Mouse (Mus musculus): ENCODE measurements around the gene Serbp1.
"Not testable (repeated sequence)": the region's sequence is repeated elsewhere in the genome, so short reads cannot be mapped to it uniquely, and the experiment has no call there.

Serbp1 gene

DNA sequence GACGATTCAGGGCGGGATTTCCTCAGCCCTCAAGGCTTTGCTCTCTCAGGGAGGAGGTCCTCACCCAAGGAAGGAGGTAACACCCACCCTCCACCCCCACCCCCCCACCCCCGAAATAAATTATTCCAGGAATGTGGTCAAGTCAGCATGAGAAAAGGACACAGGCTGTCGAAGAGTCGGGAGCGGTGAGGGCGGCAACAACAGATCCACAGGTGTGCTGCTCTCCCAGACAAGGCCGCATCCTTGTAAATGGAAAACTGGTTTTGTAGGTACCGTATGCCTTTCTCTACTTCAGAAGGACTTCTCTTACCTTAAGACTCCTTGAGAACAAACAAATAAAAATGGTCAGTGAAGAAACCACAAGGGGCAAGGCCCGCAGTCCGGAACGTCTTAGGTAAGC is at the start of gene Serbp1:
Serbp1 (plus strand) TSS at position 200 of the 400 bp plus-strand sequence.
- DNase-seq (ENCODE audit: low read depth, low spot score), result no peak

DNA sequence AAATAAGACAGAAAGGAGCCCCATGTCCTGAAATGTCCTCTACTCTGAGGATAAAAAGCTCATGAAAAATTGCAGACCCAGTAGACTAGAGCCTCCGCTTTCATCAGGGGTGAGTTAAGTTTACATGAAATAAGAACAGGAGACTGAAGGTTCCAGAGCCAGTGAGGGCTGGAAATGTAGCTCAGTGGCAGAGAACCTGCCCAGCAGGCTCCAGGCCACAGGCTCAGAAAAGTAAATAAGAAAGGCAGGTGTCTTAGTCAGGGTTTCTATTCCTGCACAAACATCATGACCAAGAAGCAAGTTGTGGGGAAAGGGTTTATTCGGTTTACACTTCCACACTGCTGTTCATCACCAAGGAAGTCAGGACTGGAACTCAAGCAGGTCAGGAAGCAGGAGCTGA is 44.4 kb upstream of the Serbp1 start:
- DNase-seq (ENCODE audit: low read depth, low spot score), result no peak

DNA sequence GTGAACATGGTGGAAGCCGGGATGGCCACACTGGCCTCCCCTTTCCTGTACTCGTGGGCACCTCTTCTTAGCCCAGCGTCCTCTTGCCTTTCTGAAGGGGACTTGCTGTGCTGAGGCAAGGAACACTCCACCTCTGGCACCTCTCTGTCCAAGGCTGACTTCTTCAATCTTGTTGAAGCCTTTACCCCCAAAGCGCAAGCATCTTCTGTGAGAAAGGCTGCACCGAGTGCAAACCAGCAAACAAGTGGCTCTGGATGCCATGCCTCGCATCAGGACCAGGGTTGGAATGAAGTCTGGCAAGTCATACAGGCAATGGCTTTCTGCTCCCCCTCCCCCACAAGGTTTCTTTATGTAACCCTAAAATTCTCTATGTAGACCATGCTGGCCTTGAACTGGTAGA is 43.4 kb upstream of the Serbp1 start:
- DNase-seq (ENCODE audit: low read depth, low spot score), result no peak

DNA sequence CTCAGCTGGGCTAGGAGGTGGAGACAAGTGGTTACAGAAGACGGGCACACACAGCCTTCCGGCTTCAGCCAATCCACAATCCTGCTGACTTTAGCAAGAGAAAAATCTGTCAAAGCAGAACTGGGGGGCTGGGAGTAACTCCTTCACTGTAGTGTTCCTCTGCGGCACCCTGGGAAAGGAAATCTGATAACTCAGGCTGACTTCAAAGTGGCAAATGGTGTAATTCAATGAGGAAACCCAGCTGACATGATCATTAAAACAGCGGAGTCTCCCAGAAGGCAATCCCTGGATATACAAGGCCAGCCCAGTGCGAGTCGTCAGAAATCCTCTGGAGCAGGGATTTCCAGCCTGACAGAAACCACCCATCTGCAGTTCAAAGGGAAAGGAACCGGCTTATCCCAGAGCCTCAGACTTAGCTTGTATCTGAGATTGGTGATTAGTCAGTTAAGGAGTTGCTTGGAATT is 42.8 kb upstream of the Serbp1 start:
- DNase-seq (ENCODE audit: low read depth, low spot score), result no peak

DNA sequence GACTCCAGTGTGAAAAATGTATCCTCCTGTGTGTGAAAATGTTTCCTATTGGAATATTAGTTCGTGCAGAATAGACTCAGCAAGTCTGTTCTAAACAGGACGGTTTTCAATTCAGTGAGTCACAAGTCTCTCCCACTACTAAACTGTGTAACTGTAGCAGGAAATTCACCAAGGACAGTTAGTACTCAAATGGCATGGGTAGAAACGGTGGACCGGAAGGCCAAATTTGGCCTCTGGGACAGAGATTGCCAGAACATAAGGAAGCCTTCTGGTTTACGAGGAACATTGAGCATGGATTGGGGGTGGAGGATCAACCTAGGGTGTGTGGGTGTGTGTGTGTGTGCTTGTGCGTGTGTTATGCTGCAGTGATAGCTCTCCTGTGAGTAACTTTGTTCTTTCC is 41.2 kb upstream of the Serbp1 start:
- DNase-seq (ENCODE audit: low read depth, low spot score), result no peak

DNA sequence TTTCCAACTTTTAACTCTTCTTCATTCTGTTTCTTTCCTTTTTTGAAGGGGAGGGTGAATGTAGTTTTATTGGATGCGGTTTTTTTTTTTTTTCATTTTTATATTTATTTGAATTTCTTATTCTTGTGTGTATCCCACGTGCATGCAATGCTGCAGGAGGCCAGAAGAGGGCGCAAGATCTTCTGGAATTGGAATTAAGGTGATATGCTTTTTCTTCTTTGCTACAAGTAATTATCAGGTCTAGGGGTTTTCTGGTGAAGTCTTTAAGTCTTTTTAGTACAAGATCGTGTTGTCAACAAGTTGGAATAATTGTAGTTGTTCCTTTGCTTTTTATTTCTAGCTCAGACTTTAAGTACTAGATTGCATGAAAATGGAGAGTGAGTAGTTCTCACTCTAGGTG is 39.9 kb upstream of the Serbp1 start:
- no peak for DNase-seq (ENCODE audit: low read depth, low spot score)

DNA sequence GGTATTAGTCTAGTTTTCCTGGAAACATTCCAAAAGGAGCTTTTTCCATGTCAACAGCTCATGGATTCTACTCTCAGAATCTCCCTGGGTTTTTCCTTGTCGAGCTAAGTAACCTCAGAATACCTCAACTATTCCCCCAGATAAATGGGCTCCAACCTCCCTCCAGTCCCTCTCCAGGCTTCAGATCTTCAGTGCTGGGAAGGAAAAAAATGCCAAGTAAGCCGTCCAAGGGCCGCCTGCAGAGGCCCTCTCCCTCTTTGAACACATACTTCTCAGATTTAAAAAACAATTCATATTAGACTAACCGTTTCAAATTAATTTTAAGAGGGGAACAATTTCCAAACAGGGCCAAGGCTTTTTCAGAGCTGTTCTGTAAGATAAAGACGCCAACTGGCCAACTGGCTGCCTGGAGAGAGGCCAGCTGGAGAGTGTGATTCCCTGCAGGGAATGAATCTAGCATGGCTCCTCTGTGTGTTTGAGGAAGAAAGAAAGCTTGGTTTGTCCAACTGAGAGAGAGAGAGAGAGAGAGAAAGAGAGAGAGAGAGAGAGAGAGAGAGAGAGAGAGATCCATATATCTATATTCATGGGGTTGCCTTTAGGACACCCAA is 37.2 kb upstream of the Serbp1 start:
- DNase-seq (ENCODE audit: low read depth, low spot score), result no peak

DNA sequence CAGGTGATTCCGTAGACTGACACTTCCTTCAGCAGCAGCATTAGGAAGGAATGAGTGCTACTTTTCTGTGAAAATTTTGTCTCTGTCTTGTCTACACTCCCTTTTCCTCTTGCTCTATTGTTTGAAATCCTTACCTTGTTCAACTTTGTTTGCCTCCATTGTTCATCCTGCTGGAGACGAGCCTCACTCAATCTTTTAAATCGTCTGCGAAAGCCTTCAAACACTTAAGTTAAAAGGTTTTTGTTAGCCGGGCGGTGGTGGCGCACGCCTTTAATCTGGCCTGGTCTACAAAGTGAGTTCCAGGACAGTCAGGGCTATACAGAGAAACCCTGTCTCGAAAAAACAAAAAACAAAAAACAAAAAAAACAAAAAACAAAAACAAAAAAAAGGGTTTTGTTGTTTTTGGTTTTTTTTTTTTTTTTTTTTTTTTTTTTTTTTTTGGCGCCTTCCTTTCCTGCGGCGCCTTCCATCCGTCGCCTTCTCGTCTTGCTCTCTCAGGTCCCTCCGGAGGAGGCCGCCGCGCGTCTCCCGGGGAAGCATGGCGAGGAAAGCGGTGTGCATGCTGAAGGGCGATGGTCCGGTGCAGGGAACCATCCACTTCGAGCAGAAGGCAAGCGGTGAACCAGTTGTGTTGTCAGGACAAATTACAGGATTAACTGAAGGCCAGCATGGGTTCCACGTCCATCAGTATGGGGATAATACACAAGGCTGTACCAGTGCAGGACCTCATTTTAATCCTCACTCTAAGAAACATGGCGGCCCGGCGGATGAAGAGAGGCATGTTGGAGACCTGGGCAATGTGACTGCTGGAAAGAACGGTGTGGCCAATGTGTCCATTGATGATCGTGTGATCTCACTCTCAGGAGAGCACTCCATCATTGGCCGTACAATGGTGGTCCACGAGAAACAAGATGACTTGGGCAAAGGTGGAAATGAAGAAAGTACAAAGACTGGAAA is 32.6 kb upstream of the Serbp1 start:
- no peak for DNase-seq (ENCODE audit: low read depth, low spot score)

DNA sequence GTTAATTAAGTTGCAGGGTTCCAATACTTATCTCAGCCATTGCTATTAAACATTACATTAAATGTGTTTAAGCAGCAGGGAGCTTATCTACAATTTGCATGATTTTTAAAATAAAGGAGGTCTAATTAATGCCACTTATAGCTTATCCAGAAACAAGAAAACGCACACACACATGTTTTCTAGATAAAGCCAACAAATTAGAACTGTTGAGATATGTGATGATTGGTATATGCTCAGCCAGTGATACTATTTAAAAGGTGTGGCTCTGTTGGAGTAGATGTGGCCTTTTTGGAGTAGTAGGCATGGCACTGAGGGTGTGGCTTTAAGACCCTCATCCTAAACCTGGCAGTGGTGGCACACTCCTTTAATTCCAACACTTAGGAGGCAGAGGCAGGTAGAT is 25.6 kb upstream of the Serbp1 start:
- DNase-seq (ENCODE audit: low read depth, low spot score), result no peak

DNA sequence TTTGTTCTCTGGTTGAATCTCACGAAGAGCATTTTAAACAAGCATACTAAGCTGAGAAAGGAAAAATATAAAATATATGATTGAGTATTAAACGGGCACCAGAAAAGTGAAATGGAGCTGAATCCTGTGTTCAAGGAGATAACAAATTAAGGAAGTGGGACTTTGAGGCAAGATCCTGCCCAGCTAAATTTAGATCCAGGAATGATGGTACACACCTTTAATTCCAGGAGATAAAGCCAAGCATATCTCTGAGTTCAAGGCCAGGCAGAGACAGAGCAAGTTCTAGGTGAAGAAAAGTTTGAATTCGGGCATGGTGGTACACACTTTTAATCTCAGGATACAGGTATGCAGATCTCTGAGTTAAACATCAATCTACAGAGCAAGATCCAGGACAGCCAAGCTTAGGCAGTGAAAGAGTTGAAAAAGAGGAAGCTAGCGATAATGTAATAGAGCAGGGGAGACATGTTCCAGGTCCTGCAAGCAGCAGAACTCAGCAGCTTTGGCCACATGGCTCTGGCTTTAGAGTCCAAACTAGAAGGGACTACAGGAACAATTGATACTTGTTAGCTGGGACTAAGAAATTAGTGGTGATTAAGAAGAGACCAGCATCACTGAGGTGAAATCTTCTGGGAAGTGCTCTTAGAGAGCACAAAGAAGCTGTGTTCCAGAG is 24.4 kb upstream of the Serbp1 start:
- no peak for DNase-seq (ENCODE audit: low read depth, low spot score)

DNA sequence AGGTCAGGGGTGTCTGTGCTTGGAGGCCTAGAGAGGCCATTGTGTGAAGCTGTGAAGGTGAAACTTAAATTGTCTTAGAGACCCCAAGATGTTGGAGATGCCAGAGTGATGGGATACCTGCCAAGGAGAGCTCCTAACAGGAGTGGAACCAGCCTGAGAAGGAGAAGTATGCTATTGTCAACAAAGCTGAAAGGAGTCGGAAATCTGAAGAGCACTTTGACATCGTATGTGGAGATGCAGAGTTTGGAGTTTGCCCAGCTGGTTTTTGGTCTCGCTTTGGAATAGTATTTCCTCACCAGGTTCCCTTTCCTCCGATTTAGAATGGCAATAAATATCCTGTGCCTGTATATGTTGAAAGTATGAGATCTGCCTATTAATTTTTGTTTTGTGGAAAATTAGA is 20.6 kb upstream of the Serbp1 start:
- DNase-seq (ENCODE audit: low read depth, low spot score), result no peak

DNA sequence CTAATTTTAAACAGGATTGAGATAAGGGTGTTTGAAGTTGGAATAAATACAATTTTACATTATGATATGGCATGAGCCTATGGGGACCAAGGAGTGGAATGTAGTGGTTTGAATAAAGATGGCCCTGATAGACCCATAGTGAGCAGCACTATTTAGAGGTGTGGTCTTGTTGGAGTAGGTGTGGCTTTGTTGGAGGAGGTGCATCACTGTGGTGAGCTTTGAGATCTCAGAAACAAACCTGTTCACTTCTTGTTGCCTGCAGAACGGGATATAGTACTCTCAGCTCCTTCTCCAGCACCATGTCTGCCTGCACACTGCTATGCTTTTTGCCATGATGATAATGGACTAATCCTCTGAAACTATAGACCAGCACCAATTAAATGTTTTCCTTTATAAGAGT is 20.1 kb upstream of the Serbp1 start:
- DNase-seq (ENCODE audit: low read depth, low spot score), result no peak

DNA sequence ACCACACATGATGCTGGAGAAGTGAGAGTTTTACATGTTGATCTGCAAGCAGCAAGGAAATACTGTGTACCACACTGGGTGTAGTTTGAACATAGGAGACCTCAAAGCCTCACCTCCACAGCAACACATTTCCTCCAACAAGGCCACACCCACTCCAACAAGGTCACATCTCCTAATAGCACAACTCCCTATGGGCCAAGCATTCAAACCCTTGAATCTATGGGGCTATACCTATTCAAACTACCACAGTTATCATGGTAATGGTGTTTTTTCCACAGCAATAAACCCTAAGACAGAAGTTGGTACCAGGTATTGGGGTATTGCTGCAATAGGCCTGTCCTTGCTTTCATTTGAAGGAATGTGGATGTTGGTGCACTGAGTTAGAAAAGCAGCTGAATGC is 19.4 kb upstream of the Serbp1 start:
- DNase-seq (ENCODE audit: low read depth, low spot score), result no peak

DNA sequence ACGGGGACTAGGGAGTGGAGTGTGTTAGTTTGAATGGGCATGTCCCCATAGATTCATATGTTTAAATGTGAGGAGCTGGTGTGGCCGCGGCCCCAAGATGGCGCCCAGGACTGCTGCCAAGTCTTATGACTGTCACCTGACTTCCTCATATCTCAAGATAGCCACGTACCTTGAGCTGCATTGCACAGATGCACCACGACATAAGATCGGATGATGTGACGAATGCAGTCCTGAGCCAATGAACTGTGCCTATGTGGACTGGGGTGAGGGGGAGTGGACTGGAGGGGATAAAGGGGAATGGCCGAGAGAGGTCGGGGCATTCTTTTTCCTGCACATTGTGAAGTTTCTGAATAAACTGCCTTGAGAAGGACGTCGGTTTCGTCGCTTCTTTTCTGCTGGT is 18.0 kb upstream of the Serbp1 start:
- not testable (repeated sequence) for DNase-seq (ENCODE audit: low read depth, low spot score)

DNA sequence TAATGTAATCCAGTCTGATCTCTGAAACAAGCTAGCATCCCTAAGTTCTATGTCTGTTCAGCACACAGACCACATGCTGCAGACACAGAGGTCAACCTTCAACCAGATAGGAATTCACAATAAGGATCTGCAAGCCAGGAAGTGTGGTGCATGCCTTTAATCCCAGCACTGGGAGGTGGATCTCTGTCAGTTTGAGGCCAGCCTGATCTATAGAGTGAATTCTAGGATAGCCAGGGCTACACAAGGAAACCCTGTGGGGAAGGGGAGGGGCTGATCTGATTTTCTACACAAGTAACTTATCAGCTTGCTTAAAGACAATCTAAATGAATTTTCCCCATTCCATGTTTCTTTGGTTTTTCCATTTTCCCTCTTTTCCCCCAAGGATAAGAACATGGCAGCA is 17.2 kb upstream of the Serbp1 start:
- DNase-seq (ENCODE audit: low read depth, low spot score), result no peak

DNA sequence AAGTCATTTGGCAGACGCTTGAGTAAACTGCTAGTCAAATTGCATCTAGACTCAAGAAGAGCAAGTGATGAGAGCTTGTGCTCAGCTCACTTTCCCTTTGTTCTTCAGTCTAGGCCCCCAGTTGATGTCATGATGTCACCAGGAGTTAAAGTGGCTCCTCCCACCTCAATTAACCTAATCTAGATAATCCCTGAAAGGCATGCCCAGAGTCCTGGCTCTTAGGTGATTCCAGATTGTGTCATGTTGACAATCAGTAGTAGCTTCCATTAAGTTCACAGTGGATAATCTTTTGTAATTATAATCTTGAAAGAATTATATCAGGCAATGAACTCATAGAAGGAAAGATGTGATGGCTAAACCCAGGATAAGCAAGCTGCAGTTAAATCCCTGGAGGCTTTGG is 14.9 kb upstream of the Serbp1 start:
- no peak for DNase-seq (ENCODE audit: low read depth, low spot score)

DNA sequence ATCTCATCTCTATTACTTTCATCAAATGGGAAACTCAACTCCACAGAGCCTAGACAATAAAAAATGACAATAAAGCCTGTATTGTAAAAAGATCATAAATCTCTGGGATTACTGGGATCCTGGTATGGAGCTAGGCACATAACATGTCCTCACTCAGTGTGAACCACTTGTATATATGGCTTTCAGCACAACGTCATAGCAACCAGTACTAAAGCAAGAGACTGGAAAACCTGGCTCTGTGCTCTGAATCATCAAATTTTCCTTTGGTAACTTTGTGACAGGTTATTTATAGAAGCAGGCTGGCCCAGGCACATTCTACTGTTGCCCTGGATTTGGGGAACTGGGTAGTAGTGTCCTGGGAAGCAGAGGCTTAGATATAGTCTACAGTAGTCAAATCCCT is 14.5 kb upstream of the Serbp1 start:
- DNase-seq (ENCODE audit: low read depth, low spot score), result no peak

DNA sequence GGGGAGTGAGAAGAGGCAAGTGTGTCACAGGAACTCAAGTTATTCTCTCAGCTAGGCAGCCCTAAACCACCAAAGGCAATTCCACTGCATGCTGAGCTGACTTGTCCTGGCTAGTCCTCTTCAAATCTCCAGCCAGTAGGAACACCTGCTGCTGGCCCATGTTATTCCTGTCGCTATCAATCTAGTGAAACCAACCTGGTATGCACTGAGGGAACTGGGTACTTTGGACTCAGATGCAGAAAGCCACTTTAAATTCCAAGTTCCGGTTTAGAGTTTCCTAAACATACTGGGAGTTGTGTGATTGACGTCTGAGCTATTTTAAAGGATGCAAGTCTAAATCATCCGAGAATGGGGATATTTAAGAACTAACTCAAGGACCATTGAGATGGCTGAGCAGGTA is 11.7 kb upstream of the Serbp1 start:
- no peak for DNase-seq (ENCODE audit: low read depth, low spot score)

DNA sequence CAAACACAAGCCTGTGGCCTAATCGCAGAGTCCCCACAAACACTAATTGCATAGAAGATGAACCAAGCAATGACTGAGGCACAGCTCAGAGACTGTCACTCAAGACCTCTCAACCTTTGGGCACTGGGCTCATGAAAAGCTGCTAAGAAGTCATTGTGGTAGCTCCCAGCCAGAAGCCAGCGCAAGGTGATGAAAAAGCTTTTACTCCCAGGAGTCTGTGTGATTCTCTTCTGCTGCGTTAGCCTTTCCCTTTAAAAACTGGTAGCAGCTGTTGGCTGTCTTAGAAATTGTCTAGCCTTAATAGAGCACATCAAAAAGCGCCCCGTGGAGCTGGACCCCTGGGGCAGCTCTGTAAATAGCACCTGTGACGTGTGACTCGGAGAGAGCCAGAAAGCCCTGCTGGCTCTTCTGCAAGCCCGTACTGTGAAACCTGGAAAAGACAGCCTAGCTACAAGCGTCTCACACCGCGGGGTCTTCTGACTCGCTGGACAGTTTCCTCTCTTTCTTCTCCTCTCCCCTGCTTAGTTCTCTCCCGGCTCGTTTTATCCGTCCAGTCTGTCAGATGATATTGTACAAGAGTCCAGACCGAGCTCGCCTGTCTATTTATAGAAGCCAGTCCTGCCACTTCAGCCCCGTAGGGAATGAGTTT is 9.4 kb upstream of the Serbp1 start:
- DNase-seq (ENCODE audit: low read depth, low spot score), result peak; percentile 1

DNA sequence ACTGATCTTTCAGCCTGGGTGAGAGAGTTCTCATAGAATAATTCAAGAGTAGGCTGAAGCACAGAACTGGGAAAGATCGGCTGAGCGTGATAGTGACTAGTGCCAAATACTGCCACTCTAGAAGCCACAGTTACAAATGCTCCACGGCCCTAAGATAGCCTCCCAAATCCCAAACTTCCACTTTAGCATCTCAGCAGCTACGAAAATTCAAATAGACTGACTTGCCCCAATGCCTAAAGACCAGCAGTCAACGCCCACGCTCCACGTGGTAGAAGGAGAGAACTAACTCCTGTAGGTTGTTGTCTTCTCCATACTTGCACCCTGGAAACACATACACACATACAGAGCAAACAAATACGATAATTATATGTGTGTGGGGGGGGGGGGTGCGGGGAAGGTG is 8.5 kb upstream of the Serbp1 start:
- no peak for DNase-seq (ENCODE audit: low read depth, low spot score)

DNA sequence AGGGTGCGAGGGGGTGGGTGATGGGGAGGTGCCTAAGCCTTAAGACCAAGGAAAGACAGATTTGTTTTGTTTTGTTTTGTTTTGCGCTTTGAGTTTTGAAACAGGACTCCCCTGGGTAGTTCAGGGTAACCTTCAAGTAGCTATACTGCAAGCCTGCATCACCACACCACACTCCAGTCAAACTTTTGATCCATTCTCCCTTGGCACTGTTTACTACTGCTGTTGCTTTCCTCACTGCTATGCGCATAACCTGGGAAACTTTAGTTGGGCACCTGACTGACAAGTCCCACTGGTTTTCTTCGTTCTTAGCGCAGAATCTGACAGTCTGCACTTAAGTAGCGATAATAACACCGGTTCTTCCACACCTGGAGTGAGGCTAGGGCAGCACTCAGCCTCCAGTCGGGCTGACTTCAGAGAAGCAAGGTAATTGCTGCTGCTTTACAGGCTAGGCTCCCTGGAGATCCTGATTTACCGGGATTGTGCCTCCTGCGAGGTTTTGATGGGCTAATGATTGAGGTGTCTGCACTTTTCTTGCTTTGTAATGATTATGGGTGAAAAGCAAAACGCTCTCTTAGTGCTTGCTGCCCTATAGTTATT is 8.0 kb upstream of the Serbp1 start:
- no peak for DNase-seq (ENCODE audit: low read depth, low spot score)

DNA sequence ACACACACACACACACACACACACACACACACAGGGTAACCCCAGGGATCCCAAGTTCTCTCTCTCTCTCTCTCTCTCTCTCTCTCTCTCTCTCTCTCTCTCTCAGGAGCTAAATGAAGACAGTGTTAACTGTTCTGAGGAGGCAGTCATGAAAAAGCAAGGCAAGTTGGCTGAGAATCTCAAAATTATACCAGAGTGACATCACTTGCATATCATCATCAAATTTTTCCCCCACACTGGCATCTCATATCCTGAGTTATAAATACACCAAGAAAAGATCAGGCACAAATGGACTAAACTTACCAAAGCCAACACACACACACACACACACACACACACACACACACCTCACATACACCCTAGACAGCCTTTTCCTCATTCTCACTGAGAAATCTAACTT is 7.0 kb upstream of the Serbp1 start:
- no peak for DNase-seq (ENCODE audit: low read depth, low spot score)

Measured in retina, adult 2 months (tissue).